Mouse (Mus musculus): ENCODE measurements around the gene Xkr7. TPM values are rescaled to one million over a fixed set of nuclear protein-coding genes. Genes with fewer than 3 reads are reported as not detected.

Gene Xkr7
- polyA plus RNA-seq, 1 experiment from 2014 or later = not detected

DNA sequence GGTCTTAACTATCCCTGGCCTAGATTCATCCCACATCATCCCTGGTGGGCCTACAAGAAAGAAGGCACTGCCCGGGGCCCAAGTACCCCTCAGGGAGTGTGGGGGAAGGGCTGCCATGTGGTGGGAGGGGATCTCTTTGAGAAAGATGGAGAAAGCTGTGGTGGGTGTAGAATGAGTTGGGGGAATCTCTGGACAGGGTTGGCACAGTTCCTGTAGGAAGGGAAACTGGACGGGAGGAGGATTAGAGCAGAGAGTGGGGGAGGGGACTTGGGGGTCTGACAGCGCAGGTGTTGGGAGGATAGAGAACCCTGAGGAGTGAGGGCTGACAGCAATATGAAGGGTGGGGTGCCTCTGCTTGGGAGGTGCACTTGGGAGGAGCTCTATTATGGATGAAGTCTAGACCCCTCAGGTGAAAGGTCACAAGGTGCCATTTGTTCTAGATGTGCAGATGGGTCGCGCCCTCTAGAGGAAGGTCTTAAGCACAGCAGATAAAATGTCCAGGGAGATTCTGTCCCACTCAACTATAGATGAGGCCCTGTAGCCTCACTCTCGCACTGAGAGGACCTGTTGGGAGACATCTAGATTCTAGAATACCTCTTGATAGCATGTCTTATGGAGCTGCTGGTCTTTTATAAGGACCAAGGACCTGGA is 23.7 kb downstream of the Xkr7 start:
- no peak overlapping the region for H3K9ac ChIP-seq
- peaks cover 5% of the 10 kb centered on the region; the same call in 1 of the 2 replicates for H3K4me1 ChIP-seq
- peaks cover 46% of the 10 kb centered on the region for H3K27me3 ChIP-seq
- H3K27ac ChIP-seq = no peak overlapping the region
- H3K4me2 ChIP-seq = no peak overlapping the region
- no peaks in the 10 kb centered on the region for H3K9me3 ChIP-seq
- H3K36me3 ChIP-seq = no peaks in the 10 kb centered on the region
- ATAC-seq (ENCODE audit: insufficient number of reproducible peaks, insufficient read depth, low FRiP score, low TSS enrichment, low read depth) = no peak
- 51% methylated on average over 6 of the region's 6 CpGs for WGBS
- H3K4me3 ChIP-seq = no peak overlapping the region

DNA sequence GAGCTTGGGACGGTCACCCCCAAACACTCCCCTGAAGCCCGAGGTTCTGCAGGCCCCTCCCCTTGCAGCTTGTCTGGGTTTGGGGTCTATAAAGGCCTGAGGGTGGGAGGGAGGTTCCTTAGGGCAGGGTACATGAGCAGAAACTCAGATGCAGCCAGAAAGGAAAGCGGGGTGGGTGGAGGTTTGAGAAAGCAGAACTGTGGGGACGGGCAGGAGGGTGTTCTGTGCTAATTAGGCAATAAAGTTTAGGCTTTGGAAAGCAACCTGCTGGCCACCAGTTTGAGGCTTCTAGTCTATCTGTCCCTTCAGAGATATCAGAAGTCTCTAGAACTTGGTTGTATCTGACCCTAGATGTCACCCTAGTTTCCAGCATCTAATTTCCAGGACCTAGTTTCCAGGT is 26.7 kb downstream of the Xkr7 start:
- no peaks in the 10 kb centered on the region for H3K9me3 ChIP-seq
- H3K27ac ChIP-seq = no peak overlapping the region
- no peaks in the 10 kb centered on the region for H3K4me1 ChIP-seq
- no peak overlapping the region for H3K4me3 ChIP-seq
- 70% methylated on average over 4 of the region's 4 CpGs for WGBS
- H3K27me3 ChIP-seq = peaks cover 16% of the 10 kb centered on the region
- H3K4me2 ChIP-seq = no peak overlapping the region
- no peak for ATAC-seq (ENCODE audit: insufficient number of reproducible peaks, insufficient read depth, low FRiP score, low TSS enrichment, low read depth)
- H3K9ac ChIP-seq = no peak overlapping the region
- no peaks in the 10 kb centered on the region for H3K36me3 ChIP-seq

GRCm38 (mm10) chr2:153060216-153060615 is 28.6 kb downstream of the Xkr7 start:
- no peak for ATAC-seq (ENCODE audit: insufficient number of reproducible peaks, insufficient read depth, low FRiP score, low TSS enrichment, low read depth)
- H3K4me2 ChIP-seq = no peak overlapping the region
- H3K27me3 ChIP-seq = no peaks in the 10 kb centered on the region; the same call in 1 of the 2 replicates
- no peaks in the 10 kb centered on the region for H3K36me3 ChIP-seq
- H3K4me3 ChIP-seq = no peak overlapping the region
- H3K9me3 ChIP-seq = no peaks in the 10 kb centered on the region
- no peaks in the 10 kb centered on the region for H3K4me1 ChIP-seq
- 87% methylated on average over 7 of the region's 7 CpGs for WGBS
- H3K9ac ChIP-seq = no peak overlapping the region
- no peak overlapping the region for H3K27ac ChIP-seq

DNA sequence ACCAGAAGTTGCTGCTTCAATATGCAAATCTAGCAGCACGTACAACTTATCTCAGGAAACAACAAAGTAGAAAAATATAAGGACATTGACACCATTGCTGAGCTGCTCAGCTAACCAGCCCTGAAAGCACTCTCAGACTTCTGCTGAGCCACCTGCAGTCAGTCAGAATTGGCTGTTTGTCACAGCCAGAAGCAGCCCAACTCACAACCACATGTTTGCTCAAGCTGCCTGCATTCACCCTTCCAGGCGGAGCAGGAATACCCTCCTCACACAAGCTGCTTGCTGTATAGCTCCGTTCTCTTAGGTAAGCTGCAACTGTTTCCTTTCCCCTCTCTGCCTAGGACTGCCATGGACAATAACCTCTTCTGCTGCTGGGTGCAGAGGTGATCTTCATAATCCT is 31.7 kb downstream of the Xkr7 start:
- Histone ChIP-seq H3K27me3 (peaks cover 29% of the 10 kb centered on the region), H3K9ac (no peak overlapping the region), H3K4me3 (no peak overlapping the region), H3K9me3 (no peaks in the 10 kb centered on the region), H3K4me2 (no peak overlapping the region), H3K4me1 (no peaks in the 10 kb centered on the region), H3K36me3 (no peaks in the 10 kb centered on the region), H3K27ac (no peak overlapping the region)
- WGBS = 49% methylated on average over 3 of the region's 3 CpGs
- no peak for ATAC-seq (ENCODE audit: insufficient number of reproducible peaks, insufficient read depth, low FRiP score, low TSS enrichment, low read depth)

DNA sequence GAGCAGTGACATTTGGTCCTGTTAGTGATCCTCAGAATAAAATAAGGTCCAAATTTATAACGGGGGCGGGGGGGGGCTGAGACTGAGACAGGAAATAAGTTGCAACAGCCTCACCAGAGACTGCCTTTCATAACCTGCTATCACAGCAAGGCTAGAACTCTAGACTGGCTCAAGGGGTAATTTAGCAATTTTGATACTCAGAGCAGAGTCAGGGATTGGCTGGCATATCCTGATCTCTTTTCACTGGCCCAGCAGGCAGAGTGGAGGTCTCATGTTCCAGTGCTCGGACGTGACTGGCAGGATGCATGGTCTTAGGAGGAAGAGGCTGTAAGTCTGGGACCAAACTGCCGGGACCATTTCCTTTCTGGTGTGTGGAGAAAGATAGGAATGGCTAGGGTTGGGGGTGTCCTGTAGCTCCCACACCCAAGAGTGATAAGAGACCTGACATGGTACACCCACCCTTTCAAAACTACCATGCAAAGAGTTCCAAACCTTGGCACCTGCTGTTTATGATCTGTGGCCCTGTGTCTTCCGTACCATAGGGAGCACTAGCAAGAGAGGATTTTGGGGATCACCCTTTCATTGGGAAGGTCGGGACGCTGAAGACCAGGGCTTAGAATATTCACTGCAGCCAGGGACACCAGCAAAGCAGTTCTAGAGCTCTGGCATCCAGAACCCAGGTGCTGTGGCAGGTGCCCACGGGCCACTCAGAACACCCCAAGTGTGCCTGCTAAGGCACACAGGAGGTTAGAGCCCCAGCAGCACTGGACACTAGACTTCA is 32.7 kb downstream of the Xkr7 start:
- no peaks in the 10 kb centered on the region for H3K9me3 ChIP-seq
- H3K4me2 ChIP-seq = no peak overlapping the region
- peaks cover 37% of the 10 kb centered on the region for H3K27me3 ChIP-seq
- 61% methylated on average over 9 of the region's 9 CpGs for WGBS
- H3K4me1 ChIP-seq = no peaks in the 10 kb centered on the region
- no peak overlapping the region for H3K27ac ChIP-seq
- H3K36me3 ChIP-seq = no peaks in the 10 kb centered on the region
- ATAC-seq (ENCODE audit: insufficient number of reproducible peaks, insufficient read depth, low FRiP score, low TSS enrichment, low read depth) = no peak
- H3K4me3 ChIP-seq = no peak overlapping the region
- no peak overlapping the region for H3K9ac ChIP-seq

GRCm38 (mm10) chr2:153065747-153066508 is 34.3 kb downstream of the Xkr7 start, which contains the start of gene Ccm2l:
TSS of gene Ccm2l (plus strand) at chr2:153065955.
- 0 out of 2 replicates have a peak within 1 kb of the TSS, but pooled peaks have one; percentile 27 for H3K9ac ChIP-seq
- 0 out of 2 replicates have a peak, but pooled peaks have one; percentile 20 for ATAC-seq (ENCODE audit: insufficient number of reproducible peaks, insufficient read depth, low FRiP score, low TSS enrichment, low read depth)
- 45% methylated on average over 12 of the region's 12 CpGs for WGBS
- no peak within 1 kb of the TSS for H3K4me3 ChIP-seq
- H3K4me2 ChIP-seq = 0 out of 2 replicates have a peak within 1 kb of the TSS, but pooled peaks have one; percentile 1
- no peaks in the 10 kb centered on the region for H3K4me1 ChIP-seq
- peaks cover 52% of the 10 kb centered on the region for H3K27me3 ChIP-seq
- H3K36me3 ChIP-seq = no peaks in the 10 kb centered on the region
- H3K9me3 ChIP-seq = no peaks in the 10 kb centered on the region
- H3K27ac ChIP-seq = no peak within 1 kb of the TSS

GRCm38 (mm10) chr2:153066991-153067390 is 35.3 kb downstream of the Xkr7 start:
- Histone ChIP-seq H3K9me3 (no peaks in the 10 kb centered on the region), H3K9ac (no peak overlapping the region), H3K4me1 (peaks cover 7% of the 10 kb centered on the region), H3K4me3 (no peak overlapping the region), H3K4me2 (0 out of 2 replicates have a peak overlapping the region, but pooled peaks have one; percentile 1), H3K36me3 (no peaks in the 10 kb centered on the region), H3K27me3 (peaks cover 63% of the 10 kb centered on the region), H3K27ac (no peak overlapping the region)
- no peak for ATAC-seq (ENCODE audit: insufficient number of reproducible peaks, insufficient read depth, low FRiP score, low TSS enrichment, low read depth)
- 22% methylated on average over 6 of the region's 6 CpGs for WGBS

DNA sequence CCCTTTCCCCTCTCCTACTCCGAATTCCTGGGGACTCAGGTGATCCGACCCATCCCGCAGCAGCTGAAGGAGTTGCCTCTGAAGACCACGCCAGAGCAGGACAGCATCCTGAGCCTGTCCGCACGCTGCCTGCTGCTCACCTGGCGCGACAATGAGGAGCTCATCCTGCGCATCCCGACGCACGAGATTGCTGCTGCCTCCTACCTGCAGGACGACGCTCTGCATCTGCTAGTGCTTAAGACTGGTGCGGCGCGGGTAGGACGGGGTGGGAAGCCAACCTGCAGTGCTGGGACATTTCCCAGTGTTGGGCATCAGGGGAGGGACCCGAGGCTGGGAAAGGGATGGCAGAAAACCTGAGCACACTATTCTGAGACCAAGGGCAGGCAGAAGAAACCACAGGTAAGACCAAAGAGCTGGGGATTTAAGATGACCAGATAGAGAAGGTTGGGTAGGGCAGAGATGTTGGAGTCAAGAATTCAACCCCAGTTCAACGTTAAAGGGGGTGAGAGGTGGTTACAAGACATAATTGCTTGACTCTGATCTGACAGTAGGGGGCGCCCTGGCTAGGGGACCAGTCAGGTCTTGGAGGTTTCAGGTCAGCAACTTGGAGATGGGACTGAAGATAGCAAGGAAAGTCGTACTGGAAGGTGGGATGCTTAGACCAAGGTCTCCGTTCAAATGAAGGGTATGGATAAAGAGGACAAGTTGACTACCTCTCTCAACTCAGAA is 39.3 kb downstream of the Xkr7 start:
- H3K4me1 ChIP-seq = peaks cover 8% of the 10 kb centered on the region

DNA sequence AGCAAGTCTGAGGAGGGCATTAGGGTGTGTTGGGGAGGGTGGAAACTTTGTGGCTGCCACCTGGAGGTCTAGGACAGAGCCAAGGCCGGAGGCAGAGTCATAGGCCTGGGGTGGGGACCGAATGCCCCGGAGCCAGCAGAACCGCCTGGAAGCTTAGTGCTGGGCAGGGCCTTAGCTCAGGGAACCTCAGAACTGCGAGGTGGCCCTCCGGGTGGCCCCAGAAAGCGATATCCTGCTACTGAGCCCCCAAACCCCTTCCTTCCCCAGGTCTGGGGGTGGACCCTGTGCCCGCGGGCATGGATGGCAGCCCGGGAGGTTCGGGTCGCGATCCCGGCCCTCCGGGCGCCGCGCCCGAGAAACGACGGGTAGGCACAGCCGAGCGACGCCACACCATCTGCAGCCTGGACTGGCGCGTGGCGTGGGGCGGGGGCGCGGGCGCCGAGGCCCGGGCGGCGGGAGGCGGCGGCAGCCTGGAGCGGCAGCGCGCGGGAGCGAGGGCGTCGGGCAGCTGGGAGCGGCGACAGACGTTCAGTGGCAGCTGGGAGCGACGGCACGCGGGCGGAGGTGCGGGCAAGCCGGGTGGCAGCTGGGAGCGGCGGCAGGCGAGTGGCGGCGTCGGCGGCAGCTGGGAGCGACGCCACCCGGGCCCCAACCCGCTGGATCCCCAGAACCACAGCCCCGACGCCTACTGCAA is 40.0 kb downstream of the Xkr7 start:
- Histone ChIP-seq H3K27me3 (peaks cover 89% of the 10 kb centered on the region), H3K4me2 (peak overlapping the region; percentile 71), H3K4me1 (peaks cover 8% of the 10 kb centered on the region), H3K27ac (no peak overlapping the region), H3K36me3 (no peaks in the 10 kb centered on the region), H3K9ac (peak overlapping the region; percentile 67), H3K4me3 (peak overlapping the region; percentile 41), H3K9me3 (no peaks in the 10 kb centered on the region)
- ATAC-seq (ENCODE audit: insufficient number of reproducible peaks, insufficient read depth, low FRiP score, low TSS enrichment, low read depth) = 0 out of 2 replicates have a peak, but pooled peaks have one; percentile 26
- WGBS = 6% methylated on average over 67 of the region's 67 CpGs

More for the DNA sequence above, 39.3 kb downstream of the Xkr7 start:
- H3K4me3 ChIP-seq = no peak overlapping the region
- no peak for ATAC-seq (ENCODE audit: insufficient number of reproducible peaks, insufficient read depth, low FRiP score, low TSS enrichment, low read depth)
- H3K27me3 ChIP-seq = peaks cover 90% of the 10 kb centered on the region
- no peak overlapping the region; the same call in 1 of the 2 replicates for H3K4me2 ChIP-seq
- no peak overlapping the region for H3K27ac ChIP-seq
- H3K9me3 ChIP-seq = no peaks in the 10 kb centered on the region
- WGBS = 7% methylated on average over 23 of the region's 23 CpGs
- H3K36me3 ChIP-seq = no peaks in the 10 kb centered on the region
- H3K9ac ChIP-seq = no peak overlapping the region

GRCm38 (mm10) chr2:153074651-153075050 is 43.0 kb downstream of the Xkr7 start:
- Histone ChIP-seq H3K4me1 (peaks cover 8% of the 10 kb centered on the region), H3K9me3 (no peaks in the 10 kb centered on the region), H3K36me3 (no peaks in the 10 kb centered on the region), H3K9ac (no peak overlapping the region), H3K4me3 (no peak overlapping the region), H3K4me2 (no peak overlapping the region), H3K27me3 (peaks cover 74% of the 10 kb centered on the region), H3K27ac (no peak overlapping the region)
- 88% methylated on average over 10 of the region's 10 CpGs for WGBS
- no peak for ATAC-seq (ENCODE audit: insufficient number of reproducible peaks, insufficient read depth, low FRiP score, low TSS enrichment, low read depth)

All from embryonic facial prominence, embryonic 13.5 days (tissue).